Mouse (Mus musculus) MEL (cell line): ENCODE measurements at regions not wholly inside any gene's neighbourhood (a gene's known extent, or its start where the extent isn't known, plus 50 kb on each side); places are given as distances from the start of the nearest gene placed in this dataset.

Source experiments
- CTCF ChIP-seq, 3 experiments: IDR thresholded peaks in 2 of 3; conservative IDR thresholded peaks in 1 of 3; 2 replicates each; pipeline ENCODE4 v1.5.1; 2011 to 2012; ENCODE audit warnings: low read length in 3 of 3, low read depth in 2 of 3, mild to moderate bottlenecking in 2 of 3, improper control_type of control experiment in 1 of 3, inconsistent platforms in 1 of 3, mixed read lengths in 1 of 3, moderate library complexity in 1 of 3; ENCODE audit not compliant: control insufficient read depth in 1 of 3, insufficient read depth in 1 of 3, poor library complexity in 1 of 3, severe bottlenecking in 1 of 3
- EP300 ChIP-seq, 2 experiments: IDR thresholded peaks; 2 replicates each; pipeline ENCODE4 v1.6.1; 2011; ENCODE audit warnings: improper control_type of control experiment in 2 of 2, low read length in 2 of 2, low read depth in 1 of 2, mild to moderate bottlenecking in 1 of 2
- GATA1 ChIP-seq: IDR thresholded peaks from 2 replicates; pipeline ENCODE4 v1.6.1; 2011; ENCODE audit warnings: low read depth, low read length, improper control_type of control experiment
- KAT2A ChIP-seq: conservative IDR thresholded peaks from 2 replicates; pipeline ENCODE4 v1.6.1; 2012; ENCODE audit warnings: low read depth, low read length, improper control_type of control experiment, inconsistent platforms
- MAFK ChIP-seq: IDR thresholded peaks from 2 replicates; pipeline ENCODE4 v1.6.1; 2011; ENCODE audit warnings: low read depth, mild to moderate bottlenecking, low read length, improper control_type of control experiment, borderline replicate concordance
- MEF2A ChIP-seq: IDR thresholded peaks from 2 replicates; pipeline ENCODE4 v1.6.1; 2014; ENCODE audit warnings: low read depth, mild to moderate bottlenecking, inconsistent platforms, low read length, improper control_type of control experiment; ENCODE audit not compliant: poor library complexity, insufficient replicate concordance, severe bottlenecking; ENCODE audit errors: extremely low read depth
- POLR2A ChIP-seq, 2 experiments: IDR thresholded peaks; 2 replicates each; pipeline ENCODE4 v1.6.1; 2011 to 2012; ENCODE audit warnings: low read length in 2 of 2, mild to moderate bottlenecking in 2 of 2, control low read depth in 1 of 2, improper control_type of control experiment in 1 of 2, low read depth in 1 of 2, moderate library complexity in 1 of 2; ENCODE audit not compliant: control insufficient read depth in 1 of 2, insufficient read depth in 1 of 2, poor library complexity in 1 of 2
- POLR2AphosphoS5 ChIP-seq: IDR thresholded peaks from 2 replicates; pipeline ENCODE4 v1.6.1; 2012; ENCODE audit warnings: low read depth, borderline replicate concordance, mild to moderate bottlenecking, inconsistent platforms, low read length, moderate library complexity, mixed read lengths
- SMC3 ChIP-seq: IDR thresholded peaks from 2 replicates; pipeline ENCODE4 v1.6.1; 2011; ENCODE audit warnings: low read depth, low read length, improper control_type of control experiment
- UBTF ChIP-seq: IDR thresholded peaks from 2 replicates; pipeline ENCODE4 v1.6.1; 2012; ENCODE audit warnings: low read depth, mild to moderate bottlenecking, inconsistent platforms, low read length, improper control_type of control experiment, moderate library complexity, borderline replicate concordance; ENCODE audit not compliant: insufficient read depth
- ZKSCAN1 ChIP-seq: IDR thresholded peaks from 2 replicates; pipeline ENCODE4 v1.6.1; 2012; ENCODE audit warnings: low read depth, mild to moderate bottlenecking, inconsistent platforms, low read length, improper control_type of control experiment, moderate library complexity

- TF ChIP-seq POLR2A (IDR thresholded peaks at IDR 0.05; ENCODE audit: control insufficient read depth in 1 of 2, insufficient read depth in 1 of 2, low read depth in 1 of 2, low read length in 2 of 2, poor library complexity in 1 of 2) (no peak), EP300 (IDR thresholded peaks at IDR 0.05; ENCODE audit: low read depth in 1 of 2, low read length in 2 of 2) (peak; percentile 91 to 96), KAT2A (no peak), MEF2A (no peak), SMC3 (no peak), CTCF (IDR thresholded peaks at IDR 0.05 in 2 of 3, conservative IDR thresholded peaks at IDR 0.05 in 1 of 3; ENCODE audit: control insufficient read depth in 1 of 3, insufficient read depth in 1 of 3, low read depth in 2 of 3, low read length in 3 of 3, poor library complexity in 1 of 3, severe bottlenecking in 1 of 3) (no peak), ZKSCAN1 (no peak), MAFK (no peak), GATA1 (peak; percentile 98), UBTF (no peak), POLR2AphosphoS5 (no peak)
Measured at GRCm38 (mm10) chr8:25445054-25445453, 620.9 kb upstream of the Adam5 start.
